Mouse (Mus musculus) A20 (cell line): Measurements from ENCODE around the gene Zfp385c.
"Not testable (repeated sequence)": the region's sequence is repeated elsewhere in the genome, so short reads cannot be mapped to it uniquely, and the experiment has no call there.

Experiments
- DNase-seq: peaks from one replicate; pipeline ENCODE4 v3.0.0-alpha.2; 2011; ENCODE audit warnings: low read depth, low spot score

Zfp385c gene

GRCm38 (mm10) chr11:100601372-100601771, 90.9 kb downstream of the Zfp385c start:
- DNase-seq: no peak

GRCm38 (mm10) chr11:100598074-100598473, 94.2 kb downstream of the Zfp385c start:
- peak; percentile 87 for DNase-seq

GRCm38 (mm10) chr11:100595533-100595932, 96.7 kb downstream of the Zfp385c start:
- DNase-seq: no peak

GRCm38 (mm10) chr11:100594608-100595007, 97.6 kb downstream of the Zfp385c start:
- DNase-seq: no peak

GRCm38 (mm10) chr11:100592346-100593046, 99.8 kb downstream of the Zfp385c start:
- DNase-seq: no peak

- DNase-seq: no peak
These were observed 103.8 kb downstream of the Zfp385c start for GRCm38 (mm10) chr11:100588462-100588861.

- DNase-seq: no peak
These were observed 107.1 kb downstream of the Zfp385c start for GRCm38 (mm10) chr11:100585148-100585547.

GRCm38 (mm10) chr11:100584561-100584961, 107.7 kb downstream of the Zfp385c start:
- DNase-seq: peak; percentile 90

- peak; percentile 84 for DNase-seq
These were observed 109.4 kb downstream of the Zfp385c start for GRCm38 (mm10) chr11:100582836-100583235.

- DNase-seq: not testable (repeated sequence)
These were observed 109.8 kb downstream of the Zfp385c start for GRCm38 (mm10) chr11:100582413-100582812.

- peak; percentile 82 for DNase-seq
These were observed 110.5 kb downstream of the Zfp385c start for GRCm38 (mm10) chr11:100581756-100582155.

GRCm38 (mm10) chr11:100580275-100580674, 112.0 kb downstream of the Zfp385c start:
- DNase-seq: peak; percentile 88

GRCm38 (mm10) chr11:100579116-100579799, 113.0 kb downstream of the Zfp385c start:
- DNase-seq: peak; percentile 73

GRCm38 (mm10) chr11:100577852-100578599, 114.2 kb downstream of the Zfp385c start:
- DNase-seq: peak; percentile 92
